Comparison of ENCODE assay signal across 10 mouse cellular contexts in genomic region chr4:46448886-46449285, GRCm38 (mm10). TPM values are rescaled to one million over a fixed set of nuclear protein-coding genes. Genes with fewer than 3 reads are reported as not detected.
DNase-seq lines count a peak whose midpoint lies in the region; ATAC-seq and TF ChIP-seq lines count a peak whose summit lies in the region.
"Had no signal": no experiment of that assay in that cellular context is flagged by ENCODE, and none has a peak within 500 bp of the region (broad histone marks: within the 10 kb centered on the region; RNA-seq: fewer than 3 reads in every experiment).

No protein-coding gene starts in this region.

- 51% methylated on average over 6 of the region's 6 CpGs for WGBS in intestine, postnatal 0 days

- no peak overlapping the region for H3K4me3 ChIP-seq in gastrocnemius, adult 2 months
- H3K4me3 ChIP-seq in intestine, postnatal 0 days (ENCODE audit: low read depth, low read length), result no peak overlapping the region

- no peak overlapping the region; the same call in 1 of the 2 replicates for H3K27ac ChIP-seq in gastrocnemius, adult 2 months
- no peak overlapping the region for H3K27ac ChIP-seq in intestine, postnatal 0 days (ENCODE audit: low read depth, low read length)

- no peaks in the 10 kb centered on the region for H3K27me3 ChIP-seq in intestine, postnatal 0 days (replicated peaks; ENCODE audit: control insufficient read depth, insufficient read depth, low read length)

- no peak overlapping the region for H3K9ac ChIP-seq in intestine, postnatal 0 days (ENCODE audit: low read depth, low read length)

- H3K4me1 ChIP-seq in intestine, postnatal 0 days (replicated peaks; ENCODE audit: control insufficient read depth, insufficient read depth, low read length), result 0 out of 2 replicates have a peak, but pooled peaks cover 9% of the 10 kb centered on the region

- intact Hi-C loops in gastrocnemius, postnatal 14 days (cut with DNase I; ENCODE audit: low total_unique reads), result no loop called here
- intact Hi-C loops in gastrocnemius, adult 2 months (cut with DNase I), result no loop called here

- DNase-seq in gastrocnemius, postnatal 14 days, result peak; percentile 19
- DNase-seq in gastrocnemius, adult 2 months, result no peak
- peak; percentile 31 to 52 for DNase-seq in right cerebral cortex, postnatal 10 days (ENCODE audit: low spot score in 2 of 2)
- DNase-seq in right cerebral cortex, postnatal 14 days, result no peak
- peak; percentile 64 for DNase-seq in liver
- no peak for DNase-seq in testis, postnatal 10 days (ENCODE audit: low spot score)
- DNase-seq in adrenal gland, postnatal 36 days, result no peak

- no peak overlapping the region for H3K4me2 ChIP-seq in intestine, postnatal 0 days (replicated peaks; ENCODE audit: low read depth)

- H3K36me3 ChIP-seq in intestine, postnatal 0 days (ENCODE audit: control insufficient read depth, insufficient read depth), result no peaks in the 10 kb centered on the region

- no peak for ATAC-seq in intestine, postnatal 0 days
- ATAC-seq: intestine, embryonic 16.5 days had no signal

- no peak for TF ChIP-seq CTCF in gastrocnemius, adult 2 months (IDR thresholded peaks at IDR 0.05)
- TF ChIP-seq CTCF in intestine, postnatal 0 days (IDR thresholded peaks at IDR 0.05; ENCODE audit: low read depth), result no peak

- H3K9me3 ChIP-seq in intestine, postnatal 0 days (ENCODE audit: control insufficient read depth), result no peaks in the 10 kb centered on the region

RNA-seq across cellular contexts. Expression of gene Anp32b, which starts 1.8 kb away (rescaled TPM):
- total RNA-seq in gastrocnemius, postnatal 14 days (2021), result 10 to 100 TPM; 69.9 to 78.8 TPM
- 10 to 100 TPM; 62.7 to 65.8 TPM for total RNA-seq in gastrocnemius, adult 2 months (2021)
- polyA plus RNA-seq in intestine, postnatal 0 days (2015; fragmentation: Nextera tagmentation; extraction: Ambion mirVana), result 98.5 and 105 TPM in 2 replicates
- 100 to 1,000 TPM; 128 to 134 TPM for total RNA-seq in adrenal gland, postnatal 36 days (2021)

RNA-seq across cellular contexts. Expression of gene Hemgn, which starts 35.6 kb away (rescaled TPM):
- total RNA-seq in gastrocnemius, postnatal 14 days (2021), result not detected
- not detected for total RNA-seq in gastrocnemius, adult 2 months (2021)
- 0.21 and 0.22 TPM in 2 replicates for polyA plus RNA-seq in intestine, postnatal 0 days (2015; fragmentation: Nextera tagmentation; extraction: Ambion mirVana)
- under 1 TPM in 1 of 2 experiments, not detected in 1; 0.17 TPM for total RNA-seq in adrenal gland, postnatal 36 days (2021)
- total RNA-seq: left cerebral cortex, postnatal 36 days had no signal

RNA-seq across cellular contexts. Expression of gene Nans, which starts 40.2 kb away (rescaled TPM):
- 10 to 100 TPM; 23.6 to 29.1 TPM for total RNA-seq in gastrocnemius, postnatal 14 days (2021)
- total RNA-seq in gastrocnemius, adult 2 months (2021), result 10 to 100 TPM; 15.1 to 20.6 TPM
- 67.4 and 81.3 TPM in 2 replicates for polyA plus RNA-seq in intestine, postnatal 0 days (2015; fragmentation: Nextera tagmentation; extraction: Ambion mirVana)
- total RNA-seq in adrenal gland, postnatal 36 days (2021), result 10 to 100 TPM; 38.3 to 43.8 TPM

RNA-seq across cellular contexts. Expression of gene Trmo, which starts 59.6 kb away (rescaled TPM):
- total RNA-seq in gastrocnemius, postnatal 14 days (2021), result 1 to 10 TPM; 3.0 to 3.1 TPM
- 1 to 10 TPM; 2.8 to 3.0 TPM for total RNA-seq in gastrocnemius, adult 2 months (2021)
- polyA plus RNA-seq in intestine, postnatal 0 days (2015; fragmentation: Nextera tagmentation; extraction: Ambion mirVana), result 5.9 and 7.0 TPM in 2 replicates
- 1 to 10 TPM; 6.0 to 6.8 TPM for total RNA-seq in adrenal gland, postnatal 36 days (2021)

Comparison
In these comparisons a context has a peak if more than half of its experiments do, and no peak if none do; other contexts are left out.
1. DNase-seq: peak in gastrocnemius, postnatal 14 days (single experiment), right cerebral cortex, postnatal 10 days (2 of 2) and liver (single experiment); none in gastrocnemius, adult 2 months (single experiment), right cerebral cortex, postnatal 14 days (single experiment), testis, postnatal 10 days (single experiment) and adrenal gland, postnatal 36 days (0 of 2).